Mouse (Mus musculus) erythroblast, embryonic 14.5 days (primary cell): ENCODE measurements at regions not wholly inside any gene's neighbourhood (a gene's known extent, or its start where the extent isn't known, plus 50 kb on each side); places are given as distances from the start of the nearest gene placed in this dataset.

Experiments
- H3K27me3 ChIP-seq: 2 replicates; pipeline ENCODE4 v1.6.1; 2012; ENCODE audit warnings: inconsistent platforms; ENCODE audit not compliant: control insufficient read depth
- H3K36me3 ChIP-seq: 2 replicates; pipeline ENCODE4 v1.6.1; 2012; ENCODE audit warnings: mild to moderate bottlenecking, inconsistent platforms; ENCODE audit not compliant: control insufficient read depth
- H3K4me1 ChIP-seq: 2 replicates; pipeline ENCODE4 v1.6.1; 2012; ENCODE audit warnings: inconsistent platforms; ENCODE audit not compliant: control insufficient read depth
- H3K4me3 ChIP-seq: replicated peaks from 2 replicates; pipeline ENCODE3; 2012; ENCODE audit warnings: moderate library complexity, mild to moderate bottlenecking, inconsistent platforms
- H3K9me3 ChIP-seq: 2 replicates; pipeline ENCODE4 v1.6.1; 2012; ENCODE audit warnings: low read length, inconsistent platforms, mixed read lengths; ENCODE audit not compliant: control insufficient read depth
- GATA1 ChIP-seq: IDR thresholded peaks from 2 replicates; pipeline ENCODE4 v1.6.1; 2012; ENCODE audit warnings: low read length, inconsistent platforms, mixed read lengths
- TAL1 ChIP-seq: IDR thresholded peaks from 3 replicates; pipeline ENCODE4 v1.6.1; 2012; ENCODE audit warnings: low read length, inconsistent platforms, mixed read lengths

DNA sequence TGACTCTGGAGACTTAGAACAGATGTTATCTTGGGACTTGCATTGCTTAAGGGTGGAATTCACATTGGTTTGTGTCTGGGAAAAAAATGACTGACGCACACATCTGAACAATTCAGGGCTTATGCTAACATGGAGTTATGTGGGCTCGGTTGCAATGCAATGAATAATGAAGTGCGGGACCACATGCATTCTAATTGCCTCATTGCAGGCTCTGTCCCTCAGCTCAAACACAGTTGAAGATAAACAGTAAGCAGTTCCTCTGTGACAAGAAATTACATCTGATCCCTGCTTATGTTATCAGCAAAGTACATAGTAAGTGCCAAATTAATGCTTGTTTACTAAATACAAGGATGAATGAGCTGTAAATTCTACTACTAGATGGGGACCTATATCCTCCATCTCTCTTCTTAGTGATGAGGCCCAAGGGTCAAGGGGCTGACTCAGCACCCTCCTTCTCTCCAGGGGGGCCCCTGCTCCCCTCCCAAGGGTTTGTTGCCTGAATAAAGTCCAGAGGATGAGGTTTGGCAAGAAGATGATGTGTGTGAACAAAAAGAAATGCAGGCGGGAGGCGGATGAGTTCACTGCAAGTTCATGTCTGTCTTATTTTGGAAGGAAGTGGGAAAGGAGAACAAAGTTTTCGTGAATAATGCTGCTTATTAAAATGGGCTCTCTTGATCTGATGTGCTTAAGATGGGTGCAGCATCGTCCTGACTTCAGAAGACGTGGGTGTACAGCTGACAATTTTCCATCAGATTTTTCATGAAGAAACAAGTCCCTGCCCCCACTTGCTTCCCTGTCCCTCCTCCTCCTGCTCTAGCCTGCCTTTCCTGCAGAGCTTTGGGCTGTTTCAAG, 533.1 kb downstream of the Shisa9 start:
- no peak overlapping the region for H3K4me3 ChIP-seq
- H3K4me1 ChIP-seq, result no peaks in the 10 kb centered on the region
- no peaks in the 10 kb centered on the region for H3K9me3 ChIP-seq
- no peaks in the 10 kb centered on the region for H3K27me3 ChIP-seq
- TF ChIP-seq GATA1 (no peak), TAL1 (no peak)
- H3K36me3 ChIP-seq, result no peaks in the 10 kb centered on the region

DNA sequence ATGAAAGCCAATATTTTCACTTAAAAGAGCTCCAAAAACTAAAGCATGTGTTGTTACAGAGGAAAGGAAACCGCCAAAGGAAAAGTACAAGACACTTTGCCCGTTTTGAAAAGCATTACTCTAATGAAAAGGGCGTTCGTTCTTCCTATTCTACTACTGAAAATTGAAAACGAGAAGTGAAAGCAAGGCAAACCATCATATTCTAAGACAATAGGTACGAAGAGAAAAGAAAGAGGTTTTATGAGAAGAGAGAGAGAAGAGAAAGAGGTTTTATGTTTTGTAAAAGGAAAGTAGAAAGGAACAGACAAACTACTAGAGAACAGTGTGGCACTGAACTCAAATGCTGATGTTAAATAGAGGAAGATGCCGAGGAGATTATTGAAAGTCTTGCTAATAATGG, 534.4 kb downstream of the Shisa9 start:
- Histone ChIP-seq H3K36me3 (no peaks in the 10 kb centered on the region), H3K27me3 (no peaks in the 10 kb centered on the region), H3K4me3 (no peak overlapping the region), H3K4me1 (no peaks in the 10 kb centered on the region), H3K9me3 (no peaks in the 10 kb centered on the region)
- TF ChIP-seq TAL1 (no peak), GATA1 (no peak)

DNA sequence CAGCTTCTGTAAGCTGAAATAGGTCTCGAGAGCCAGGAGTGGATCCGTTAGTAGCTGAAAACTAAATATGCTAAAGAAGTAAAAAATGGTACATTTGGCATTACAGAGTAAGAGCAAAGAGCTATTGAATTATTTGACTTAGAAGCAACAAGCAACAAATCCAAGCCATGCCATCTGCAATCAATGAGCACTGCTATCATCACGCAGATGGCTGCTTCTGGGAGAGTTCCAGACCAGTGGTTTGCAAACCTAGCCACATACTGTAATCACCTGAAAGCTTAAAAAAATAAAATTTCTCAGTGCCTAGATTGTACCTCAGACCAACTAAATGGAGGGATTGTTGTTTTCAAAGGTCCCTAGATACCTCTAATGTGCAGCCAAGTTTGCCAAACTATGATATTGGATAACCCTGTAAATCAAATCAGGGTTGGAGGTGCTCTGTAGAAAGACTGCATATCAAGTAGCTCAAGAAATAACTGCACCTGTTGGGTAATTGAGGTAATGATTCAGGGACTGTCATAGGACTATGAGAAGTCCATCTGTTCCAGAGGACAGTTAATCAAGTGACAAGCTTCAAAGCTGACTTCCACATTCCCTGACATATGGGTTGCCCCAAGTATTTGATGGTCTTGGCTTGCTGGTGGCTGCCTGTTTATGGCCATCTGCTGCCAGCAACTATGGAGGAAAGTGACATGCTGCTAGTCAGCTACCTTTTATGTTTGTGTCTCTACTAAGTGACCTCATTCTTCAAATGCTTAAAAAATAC, 538.0 kb downstream of the Shisa9 start:
- Histone ChIP-seq H3K36me3 (no peaks in the 10 kb centered on the region), H3K9me3 (no peaks in the 10 kb centered on the region), H3K27me3 (no peaks in the 10 kb centered on the region), H3K4me3 (no peak overlapping the region), H3K4me1 (no peaks in the 10 kb centered on the region)
- TF ChIP-seq TAL1 (no peak), GATA1 (no peak)

DNA sequence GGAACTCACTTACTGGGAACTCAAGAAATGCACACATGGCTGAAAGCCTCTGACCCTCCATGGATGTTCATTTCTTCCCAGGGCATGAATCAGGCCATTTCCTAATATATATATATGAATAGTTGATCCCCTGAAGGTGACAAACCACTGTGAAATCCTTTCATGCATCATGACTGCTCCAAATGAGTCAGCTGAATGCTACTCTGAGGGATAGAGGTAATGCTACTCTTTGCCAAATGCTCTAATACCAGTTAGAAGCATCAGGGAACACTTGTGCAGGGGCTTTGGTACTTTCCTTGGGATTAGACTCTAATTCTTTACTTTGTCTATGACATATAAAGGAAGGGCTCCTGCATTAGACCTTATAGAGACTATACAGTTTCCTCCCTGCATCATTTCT, 561.0 kb upstream of the Ercc4 start:
- Histone ChIP-seq H3K36me3 (no peaks in the 10 kb centered on the region), H3K4me1 (no peaks in the 10 kb centered on the region), H3K9me3 (no peaks in the 10 kb centered on the region), H3K4me3 (no peak overlapping the region), H3K27me3 (no peaks in the 10 kb centered on the region)
- TF ChIP-seq TAL1 (no peak), GATA1 (no peak)

DNA sequence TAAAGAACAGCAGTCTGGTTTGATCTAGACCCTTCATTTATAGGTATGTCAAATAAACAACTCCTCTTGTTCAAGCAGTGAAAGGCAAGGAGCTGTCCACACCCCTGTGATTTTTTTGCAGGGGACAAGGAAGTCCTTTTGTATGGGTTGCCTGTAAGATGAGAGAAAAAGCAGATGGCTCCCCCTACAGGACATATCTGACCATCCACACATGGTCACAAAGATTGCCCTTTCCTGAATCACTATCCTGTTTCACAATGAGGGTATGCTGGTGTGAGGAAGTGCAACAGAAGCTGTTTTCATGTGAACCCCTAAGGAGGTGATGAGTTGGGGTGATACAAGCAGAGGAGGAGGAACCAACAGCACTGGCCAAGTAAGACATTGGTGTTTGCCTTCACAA, 520.6 kb upstream of the Ercc4 start:
- H3K9me3 ChIP-seq, result no peaks in the 10 kb centered on the region
- TF ChIP-seq GATA1 (no peak), TAL1 (no peak)
- H3K4me3 ChIP-seq, result no peak overlapping the region

DNA sequence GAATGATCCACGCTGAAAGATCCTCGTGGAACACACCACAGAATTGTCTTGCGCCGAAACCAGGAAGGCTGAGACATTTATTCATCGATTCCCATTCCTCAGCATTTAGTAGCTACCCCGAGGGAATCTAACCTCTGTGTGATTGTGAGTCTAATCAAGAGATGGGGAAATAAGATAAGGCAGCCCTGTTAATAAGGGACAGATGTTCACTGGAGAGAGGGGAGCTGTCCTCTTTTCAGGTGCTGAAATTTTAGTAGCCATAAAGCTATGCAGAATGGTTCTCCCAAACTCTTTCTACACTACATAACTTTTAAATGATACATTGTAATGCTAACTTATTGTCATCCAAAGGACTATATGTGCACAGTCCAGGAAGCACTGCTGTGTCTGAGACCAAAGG, 501.2 kb upstream of the Ercc4 start:
- H3K4me1 ChIP-seq, result no peaks in the 10 kb centered on the region
- H3K36me3 ChIP-seq, result no peaks in the 10 kb centered on the region
- no peaks in the 10 kb centered on the region for H3K27me3 ChIP-seq
- no peaks in the 10 kb centered on the region for H3K9me3 ChIP-seq
- no peak for TF ChIP-seq GATA1
- TF ChIP-seq TAL1, result no peak
- H3K4me3 ChIP-seq, result no peak overlapping the region

More for the DNA sequence above, 520.6 kb upstream of the Ercc4 start:
- Histone ChIP-seq H3K4me1 (no peaks in the 10 kb centered on the region), H3K36me3 (no peaks in the 10 kb centered on the region), H3K27me3 (no peaks in the 10 kb centered on the region)

DNA sequence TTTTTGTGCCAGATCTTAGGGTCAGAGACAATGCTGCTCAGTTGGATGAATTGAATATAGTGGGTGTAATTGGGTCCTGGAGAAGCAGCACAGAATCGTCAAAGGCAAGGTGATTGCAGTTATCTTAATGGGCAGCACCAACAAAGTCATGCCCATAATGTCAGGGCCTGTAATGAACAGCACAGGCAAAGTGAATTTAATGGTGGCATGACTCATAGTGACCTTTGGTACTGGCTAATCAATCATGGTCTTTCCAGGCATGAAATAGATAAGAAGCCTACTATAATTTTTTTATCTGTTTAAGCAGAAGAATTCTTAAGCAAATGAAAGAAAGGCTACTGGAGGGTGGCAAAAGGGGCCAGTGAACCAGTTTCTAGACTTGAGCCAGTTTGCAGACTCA, 498.4 kb upstream of the Ercc4 start:
- H3K4me1 ChIP-seq, result no peaks in the 10 kb centered on the region
- no peaks in the 10 kb centered on the region for H3K9me3 ChIP-seq
- TF ChIP-seq TAL1 (no peak), GATA1 (no peak)
- no peak overlapping the region for H3K4me3 ChIP-seq
- H3K27me3 ChIP-seq, result no peaks in the 10 kb centered on the region
- no peaks in the 10 kb centered on the region for H3K36me3 ChIP-seq

DNA sequence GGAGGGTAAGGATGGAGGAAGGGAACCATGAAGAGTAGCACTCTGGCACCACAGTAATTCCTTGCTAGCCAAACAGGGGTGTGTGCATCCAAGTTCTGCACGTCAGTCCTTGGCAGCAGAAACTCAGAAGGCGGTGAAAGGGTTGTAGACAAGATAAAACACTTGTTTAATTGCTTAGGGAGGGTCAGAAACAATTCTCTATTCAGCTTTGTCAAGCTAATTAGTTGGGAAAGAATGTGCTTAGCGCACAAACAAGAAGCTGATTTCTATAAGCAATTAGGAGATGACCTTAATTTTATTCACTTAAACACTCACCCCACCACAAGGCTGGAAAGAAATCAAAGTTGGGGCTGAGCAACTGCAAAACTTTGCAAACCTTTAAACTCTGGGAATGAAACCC, 491.7 kb upstream of the Ercc4 start:
- TF ChIP-seq GATA1 (no peak), TAL1 (no peak)
- Histone ChIP-seq H3K9me3 (no peaks in the 10 kb centered on the region), H3K36me3 (no peaks in the 10 kb centered on the region), H3K4me3 (no peak overlapping the region), H3K27me3 (no peaks in the 10 kb centered on the region), H3K4me1 (no peaks in the 10 kb centered on the region)

DNA sequence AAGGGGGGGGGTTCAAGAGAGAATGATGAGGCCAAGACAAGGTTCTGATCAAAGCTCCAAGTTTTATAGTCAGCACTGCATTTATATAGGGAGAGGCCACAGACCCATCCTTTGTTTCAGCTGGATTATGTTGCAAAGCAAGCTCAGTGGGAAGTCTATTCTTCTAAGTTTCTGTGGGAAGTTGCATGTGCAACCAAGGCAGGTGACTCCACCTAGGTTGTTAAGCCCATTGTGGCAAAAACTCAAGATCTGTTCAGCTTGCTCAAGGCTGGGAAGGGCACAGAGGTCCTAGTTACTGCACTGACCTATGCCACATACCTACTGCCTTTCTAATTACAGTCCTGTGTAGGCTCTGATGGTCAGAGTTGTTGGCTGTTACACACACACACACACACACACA, 477.0 kb upstream of the Ercc4 start:
- H3K9me3 ChIP-seq, result no peaks in the 10 kb centered on the region
- H3K27me3 ChIP-seq, result no peaks in the 10 kb centered on the region
- TF ChIP-seq TAL1, result no peak
- TF ChIP-seq GATA1, result no peak
- H3K4me1 ChIP-seq, result no peaks in the 10 kb centered on the region
- no peaks in the 10 kb centered on the region for H3K36me3 ChIP-seq
- H3K4me3 ChIP-seq, result no peak overlapping the region
